Mouse (Mus musculus) intestine, embryonic 16.5 days (tissue): ENCODE results near the gene Ahctf1. TPM values are rescaled to one million over a fixed set of nuclear protein-coding genes. Genes with fewer than 3 reads are reported as not detected.

Source experiments
- ATAC-seq: fragments of 200-750 bp; cut with Nextera tagmentation; 2 replicates; pipeline ENCODE4 v1.8.0; 2017; ENCODE audit warnings: moderate TSS enrichment, moderate library complexity
- H3K27ac ChIP-seq: fragments of 300-500 bp; sonication (generic); 2 replicates; pipeline ENCODE4 v1.5.1; 2014; ENCODE audit warnings: mild to moderate bottlenecking, low read length
- H3K27me3 ChIP-seq: fragments of 300-500 bp; sonication (generic); replicated peaks from 2 replicates; pipeline ENCODE4 v1.6.1; 2014; ENCODE audit warnings: low read length, control low read depth, mixed read lengths; ENCODE audit not compliant: control insufficient read depth, insufficient read depth
- H3K36me3 ChIP-seq: fragments of 300-500 bp; sonication (generic); 2 replicates; pipeline ENCODE4 v1.6.1; 2014; ENCODE audit warnings: low read length, control low read depth; ENCODE audit not compliant: control insufficient read depth, insufficient read depth
- H3K4me1 ChIP-seq: fragments of 300-500 bp; sonication (generic); 2 replicates; pipeline ENCODE4 v1.6.1; 2014; ENCODE audit warnings: low read length, control low read depth, mixed read lengths; ENCODE audit not compliant: control insufficient read depth, insufficient read depth
- H3K4me2 ChIP-seq: fragments of 300-500 bp; sonication (generic); 2 replicates; pipeline ENCODE4 v1.6.1; 2014; ENCODE audit warnings: low read depth, low read length, control low read depth
- H3K4me3 ChIP-seq: fragments of 300-500 bp; sonication (generic); 2 replicates; pipeline ENCODE4 v1.5.1; 2014; ENCODE audit warnings: mild to moderate bottlenecking, low read length
- H3K9ac ChIP-seq: fragments of 300-500 bp; sonication (generic); 2 replicates; pipeline ENCODE4 v1.6.1; 2014; ENCODE audit warnings: low read depth, low read length
- H3K9me3 ChIP-seq: fragments of 300-500 bp; sonication (generic); 2 replicates; pipeline ENCODE4 v1.6.1; 2016; ENCODE audit warnings: low read length, control low read depth; ENCODE audit not compliant: control insufficient read depth
- WGBS: fragments of 180-500 bp; shearing (Covaris S2); extraction: QIAGEN DNeasy Blood & Tissue Kit; methylation state at CpG from one replicate; pipeline ENCODE4 v1.1.7; 2014; 5-methylcytosine and 5-hydroxymethylcytosine counted together
- polyA plus RNA-seq: library from polyadenylated mRNA; unstranded; fragments of >200 nt; fragmentation: Nextera tagmentation; extraction: Ambion mirVana; gene quantifications from 2 replicates; pipeline ENCODE4 v1.2.1, GENCODE M21; 2015

Ahctf1 gene
- polyA plus RNA-seq, 1 experiment from 2014 or later, result 12.9 TPM

GRCm38 (mm10) chr1:179808300-179808699 is 4.8 kb upstream of the Ahctf1 start:
- no peak overlapping the region for H3K4me3 ChIP-seq
- H3K9me3 ChIP-seq, result no peaks in the 10 kb centered on the region
- no peaks in the 10 kb centered on the region for H3K36me3 ChIP-seq
- ATAC-seq, result no peak
- H3K9ac ChIP-seq, result no peak overlapping the region
- H3K4me2 ChIP-seq, result no peak overlapping the region
- 0 out of 2 replicates have a peak, but pooled peaks cover 4% of the 10 kb centered on the region for H3K4me1 ChIP-seq
- no peak overlapping the region for H3K27ac ChIP-seq
- WGBS, result 59% methylated on average over 3 of the region's 3 CpGs
- H3K27me3 ChIP-seq, result no peaks in the 10 kb centered on the region

DNA sequence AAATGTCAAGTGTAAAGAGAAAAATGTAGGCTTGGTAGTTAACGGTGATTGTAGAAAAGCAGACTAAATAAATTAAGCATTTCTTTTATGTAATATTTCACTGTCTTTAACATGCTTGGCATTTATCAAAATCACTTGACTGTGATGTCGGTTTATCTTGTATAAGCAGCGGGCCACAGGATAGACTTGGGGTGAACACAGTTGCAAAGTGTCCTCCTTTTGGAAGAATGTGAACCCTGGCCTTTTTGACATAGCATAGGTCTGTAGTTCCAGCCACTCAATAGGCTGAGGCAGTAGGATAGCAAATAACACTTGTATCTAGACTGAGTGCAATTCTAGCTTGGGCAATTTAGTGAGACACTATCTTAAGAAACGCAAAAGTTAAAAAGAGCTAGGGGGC is 4.0 kb upstream of the Ahctf1 start:
- Histone ChIP-seq H3K9ac (no peak overlapping the region), H3K4me1 (0 out of 2 replicates have a peak, but pooled peaks cover 4% of the 10 kb centered on the region), H3K27me3 (no peaks in the 10 kb centered on the region), H3K36me3 (no peaks in the 10 kb centered on the region), H3K4me2 (no peak overlapping the region), H3K27ac (no peak overlapping the region), H3K9me3 (no peaks in the 10 kb centered on the region), H3K4me3 (no peak overlapping the region)
- 77% methylated on average over 4 of the region's 4 CpGs for WGBS
- ATAC-seq, result no peak

- ATAC-seq, result no peak
- no peaks in the 10 kb centered on the region for H3K36me3 ChIP-seq
- H3K27ac ChIP-seq, result no peak overlapping the region
- peaks cover 15% of the 10 kb centered on the region for H3K4me1 ChIP-seq
- no peak overlapping the region for H3K9ac ChIP-seq
- no peak overlapping the region for H3K4me2 ChIP-seq
- H3K9me3 ChIP-seq, result no peaks in the 10 kb centered on the region
- 76% methylated on average over 5 of the region's 5 CpGs for WGBS
- H3K4me3 ChIP-seq, result no peak overlapping the region
- no peaks in the 10 kb centered on the region for H3K27me3 ChIP-seq
Measured at GRCm38 (mm10) chr1:179805751-179806150, 2.3 kb upstream of the Ahctf1 start.

GRCm38 (mm10) chr1:179804140-179804881 is 831 bp upstream of the Ahctf1 start:
- peak overlapping the region; percentile 67 for H3K4me2 ChIP-seq
- H3K4me1 ChIP-seq, result peaks cover 15% of the 10 kb centered on the region
- 30% methylated on average over 11 of the region's 11 CpGs for WGBS
- no peak; the same call in 1 of the 2 replicates for ATAC-seq
- no peaks in the 10 kb centered on the region for H3K9me3 ChIP-seq
- no peaks in the 10 kb centered on the region for H3K27me3 ChIP-seq
- peak overlapping the region; percentile 60 for H3K9ac ChIP-seq
- H3K4me3 ChIP-seq, result peak overlapping the region; percentile 86
- peak overlapping the region; percentile 98 for H3K27ac ChIP-seq
- H3K36me3 ChIP-seq, result no peaks in the 10 kb centered on the region

DNA sequence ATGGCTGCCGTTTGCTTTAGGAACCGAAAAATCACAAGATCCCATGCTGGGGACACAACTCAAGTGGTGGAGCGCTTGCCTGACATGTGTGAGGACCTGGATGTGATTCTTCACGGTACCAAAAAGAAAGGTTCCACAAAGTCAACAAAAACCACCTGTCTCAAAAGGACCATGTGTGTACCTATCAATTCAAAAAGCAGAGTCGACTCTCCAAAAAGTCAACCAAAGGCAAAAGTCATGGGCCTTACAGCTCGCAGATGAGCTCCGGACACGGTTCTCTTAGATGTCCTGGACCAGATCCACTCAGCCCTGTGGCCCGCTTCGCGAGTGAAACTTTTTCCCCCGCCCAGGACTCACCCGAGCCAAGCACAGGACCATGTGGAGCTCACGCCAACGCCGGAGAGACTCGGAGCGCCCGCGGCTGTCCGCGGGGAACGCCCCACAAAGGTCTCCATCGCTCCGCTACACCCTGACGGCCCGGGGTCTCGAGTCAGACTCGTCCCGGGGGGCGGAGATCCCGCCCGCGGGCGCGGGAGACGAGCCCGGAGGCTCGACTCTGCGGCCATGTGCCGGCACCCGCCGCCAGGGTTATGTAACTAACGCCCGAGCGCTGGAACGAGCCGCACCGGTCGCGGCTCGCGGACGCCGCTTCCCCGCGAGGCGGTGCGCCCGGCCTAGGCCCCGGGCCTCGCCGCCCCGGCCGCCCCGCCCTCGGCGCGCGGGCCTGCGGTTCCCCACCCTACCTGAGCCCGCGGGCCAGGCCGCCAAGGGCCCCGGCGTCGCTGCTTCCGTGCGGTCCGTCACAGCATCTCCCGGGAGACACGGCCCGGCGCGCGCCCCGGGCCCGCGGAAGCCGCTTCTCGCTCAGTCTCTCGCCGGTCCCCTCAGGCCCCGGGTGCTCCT is 619 bp downstream of the Ahctf1 start, which contains the start of gene Gm10518:
TSS of gene Gm10518 (plus strand) at position 767 of the 903 bp plus-strand sequence.
- H3K36me3 ChIP-seq, result no peaks in the 10 kb centered on the region
- H3K9ac ChIP-seq, result peak within 1 kb of the TSS; percentile 93
- peaks cover 15% of the 10 kb centered on the region for H3K4me1 ChIP-seq
- peak within 1 kb of the TSS; percentile 86 for H3K4me3 ChIP-seq
- H3K4me2 ChIP-seq, result peak within 1 kb of the TSS; percentile 75
- peak within 1 kb of the TSS; percentile 98 for H3K27ac ChIP-seq
- no peaks in the 10 kb centered on the region for H3K27me3 ChIP-seq
- no peaks in the 10 kb centered on the region for H3K9me3 ChIP-seq
- WGBS, result under 1% methylated on average over 88 of the region's 94 CpGs
- ATAC-seq, result peak; percentile 70

DNA sequence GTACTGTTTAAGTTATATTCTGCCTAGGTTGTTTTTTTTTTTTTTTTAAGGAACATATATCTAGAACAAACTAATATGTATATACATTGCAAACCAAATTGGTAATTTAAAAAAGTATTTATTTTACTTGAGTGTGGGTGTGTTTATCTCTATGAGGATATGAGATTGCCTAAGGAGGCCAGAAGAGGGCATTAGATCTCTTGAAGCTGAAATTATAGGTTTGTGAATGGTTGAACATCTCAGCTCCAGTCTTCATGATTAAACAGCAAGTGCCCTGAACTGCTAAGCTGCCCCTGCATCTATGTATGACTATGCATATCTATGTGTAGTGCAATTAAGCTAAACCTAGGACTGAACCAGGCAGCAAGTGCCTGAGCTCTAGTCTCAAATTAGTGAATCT is 4.7 kb downstream of the Ahctf1 start:
- peaks cover 11% of the 10 kb centered on the region for H3K4me1 ChIP-seq
- H3K27me3 ChIP-seq, result no peaks in the 10 kb centered on the region
- no peak for ATAC-seq
- no peak overlapping the region for H3K4me2 ChIP-seq
- H3K9ac ChIP-seq, result no peak overlapping the region
- H3K27ac ChIP-seq, result no peak overlapping the region
- peaks cover 11% of the 10 kb centered on the region; the same call in 1 of the 2 replicates for H3K36me3 ChIP-seq
- H3K4me3 ChIP-seq, result no peak overlapping the region
- no peaks in the 10 kb centered on the region for H3K9me3 ChIP-seq

DNA sequence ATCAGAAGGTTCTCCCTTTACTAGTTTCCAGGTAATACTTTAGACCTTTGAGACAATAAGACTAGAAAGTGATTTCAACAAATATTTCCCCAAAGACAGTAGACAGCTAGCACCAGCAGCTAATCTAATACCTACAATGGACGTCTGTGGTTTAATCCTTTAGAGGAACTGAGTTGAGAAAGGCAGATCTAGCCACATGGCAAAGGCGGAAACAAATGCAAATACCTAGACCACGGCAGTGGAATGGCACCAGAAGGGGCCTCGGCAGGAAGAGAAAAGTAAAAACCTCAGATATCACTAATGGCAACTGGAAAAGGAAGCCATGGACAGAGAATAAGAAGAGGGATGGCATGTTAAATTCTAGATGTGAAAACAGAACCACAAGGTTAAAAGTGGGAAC is 16.2 kb downstream of the Ahctf1 start:
- H3K36me3 ChIP-seq, result peaks cover 3% of the 10 kb centered on the region; the same call in 1 of the 2 replicates

DNA sequence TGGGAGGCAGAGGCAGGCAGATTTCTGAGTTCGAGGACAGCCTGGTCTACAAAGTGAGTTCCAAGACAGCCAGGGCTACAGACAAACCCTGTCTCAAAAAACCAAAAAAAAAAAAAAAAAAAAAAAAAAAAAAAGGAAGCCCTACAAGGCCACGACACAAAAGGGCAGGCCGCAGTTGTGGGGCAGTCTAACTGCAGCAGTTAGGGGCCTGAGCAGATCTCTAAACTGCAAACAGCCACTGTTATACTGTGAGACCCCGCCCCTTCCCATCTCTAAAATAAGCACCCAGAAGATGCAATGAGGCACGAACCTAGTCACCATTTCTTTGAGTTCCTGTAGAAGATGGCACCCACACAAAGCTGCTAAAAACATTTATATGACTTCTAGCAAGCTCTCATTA is 18.0 kb downstream of the Ahctf1 start:
- peaks cover 5% of the 10 kb centered on the region; the same call in 1 of the 2 replicates for H3K36me3 ChIP-seq
- no peak for ATAC-seq
- no peak overlapping the region for H3K4me2 ChIP-seq
- H3K4me1 ChIP-seq, result no peaks in the 10 kb centered on the region
- H3K27me3 ChIP-seq, result no peaks in the 10 kb centered on the region
- no peak overlapping the region for H3K4me3 ChIP-seq
- no peaks in the 10 kb centered on the region for H3K9me3 ChIP-seq
- no peak overlapping the region for H3K9ac ChIP-seq
- H3K27ac ChIP-seq, result no peak overlapping the region
- 89% methylated on average over 5 of the region's 5 CpGs for WGBS

More for the DNA sequence above, 16.2 kb downstream of the Ahctf1 start:
- Histone ChIP-seq H3K9me3 (no peaks in the 10 kb centered on the region), H3K27ac (no peak overlapping the region), H3K4me1 (no peaks in the 10 kb centered on the region), H3K27me3 (no peaks in the 10 kb centered on the region), H3K4me2 (no peak overlapping the region), H3K4me3 (no peak overlapping the region), H3K9ac (no peak overlapping the region)
- no peak for ATAC-seq
- 83% methylated on average over 4 of the region's 4 CpGs for WGBS

DNA sequence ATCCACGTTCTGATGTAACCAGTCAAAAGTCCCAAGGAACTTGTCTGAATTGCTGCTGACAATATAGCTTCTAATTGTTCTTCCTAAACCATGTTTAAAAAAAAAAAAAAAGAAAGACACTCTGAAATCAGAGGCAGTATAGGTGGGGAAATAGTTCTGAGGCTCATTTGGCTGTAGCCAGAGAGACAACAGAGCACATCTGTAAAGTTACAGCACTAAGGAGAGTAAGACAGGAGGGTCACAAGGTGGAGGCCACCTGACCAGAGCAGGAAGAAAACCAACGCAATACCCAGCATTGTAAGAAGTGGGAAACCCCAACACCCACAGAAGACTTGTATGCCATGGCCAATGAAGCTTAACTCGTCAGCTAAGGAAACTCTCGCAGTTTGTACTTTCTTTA is 19.4 kb downstream of the Ahctf1 start:
- Histone ChIP-seq H3K4me2 (no peak overlapping the region), H3K9me3 (no peaks in the 10 kb centered on the region), H3K27me3 (no peaks in the 10 kb centered on the region), H3K4me1 (no peaks in the 10 kb centered on the region), H3K27ac (no peak overlapping the region), H3K4me3 (no peak overlapping the region), H3K36me3 (peaks cover 4% of the 10 kb centered on the region; the same call in 1 of the 2 replicates), H3K9ac (no peak overlapping the region)
- ATAC-seq, result no peak
- 85% methylated on average over 4 of the region's 4 CpGs for WGBS
